Mouse (Mus musculus): ENCODE results near the gene Frs2. TPM values are rescaled to one million over a fixed set of nuclear protein-coding genes. Genes with fewer than 3 reads are reported as not detected.

Frs2 gene
- polyA plus RNA-seq, 1 experiment from 2014 or later, result 9.0 TPM

DNA sequence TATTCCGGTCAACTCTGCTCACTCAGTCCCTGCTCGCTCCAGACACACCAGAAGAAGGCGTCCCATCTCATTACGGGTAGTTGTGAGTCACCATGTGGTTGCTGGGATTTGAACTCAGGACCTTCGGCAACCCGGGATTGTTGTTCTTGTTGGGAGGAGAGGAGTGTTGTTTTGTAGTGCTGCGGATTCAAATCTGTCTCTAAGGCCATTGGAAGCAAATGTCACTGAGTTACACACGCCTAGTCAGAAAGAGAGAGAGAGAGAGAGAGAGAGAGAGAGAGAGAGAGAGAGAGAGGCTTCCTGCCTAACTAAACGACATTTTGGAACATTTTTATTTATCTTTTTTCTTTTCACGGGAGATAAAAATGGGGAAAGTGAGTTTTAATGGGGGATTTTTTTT is 2.4 kb upstream of the Frs2 start:
- H3K36me3 ChIP-seq (ENCODE audit: control insufficient read depth, insufficient read depth), result no peaks in the 10 kb centered on the region
- H3K9ac ChIP-seq (ENCODE audit: low read depth, low read length), result peak overlapping the region; percentile 42; the same call in 1 of the 2 replicates
- no peak for ATAC-seq (ENCODE audit: low read depth)
- H3K27me3 ChIP-seq (ENCODE audit: control insufficient read depth, insufficient read depth, low read depth, low read length), result no peaks in the 10 kb centered on the region
- H3K27ac ChIP-seq (ENCODE audit: low read length), result peak overlapping the region; percentile 90
- no peaks in the 10 kb centered on the region for H3K9me3 ChIP-seq (replicated peaks; ENCODE audit: control insufficient read depth, low read length)
- WGBS (ENCODE audit: insufficient replicate concordance), result 29% methylated on average over 10 of the region's 10 CpGs
- H3K4me3 ChIP-seq (ENCODE audit: low read depth, low read length), result peak overlapping the region; percentile 98
- H3K4me1 ChIP-seq (ENCODE audit: control insufficient read depth, low read depth, low read length), result peaks cover 32% of the 10 kb centered on the region
- H3K4me2 ChIP-seq (ENCODE audit: low read depth, low read length), result peak overlapping the region; percentile 78

DNA sequence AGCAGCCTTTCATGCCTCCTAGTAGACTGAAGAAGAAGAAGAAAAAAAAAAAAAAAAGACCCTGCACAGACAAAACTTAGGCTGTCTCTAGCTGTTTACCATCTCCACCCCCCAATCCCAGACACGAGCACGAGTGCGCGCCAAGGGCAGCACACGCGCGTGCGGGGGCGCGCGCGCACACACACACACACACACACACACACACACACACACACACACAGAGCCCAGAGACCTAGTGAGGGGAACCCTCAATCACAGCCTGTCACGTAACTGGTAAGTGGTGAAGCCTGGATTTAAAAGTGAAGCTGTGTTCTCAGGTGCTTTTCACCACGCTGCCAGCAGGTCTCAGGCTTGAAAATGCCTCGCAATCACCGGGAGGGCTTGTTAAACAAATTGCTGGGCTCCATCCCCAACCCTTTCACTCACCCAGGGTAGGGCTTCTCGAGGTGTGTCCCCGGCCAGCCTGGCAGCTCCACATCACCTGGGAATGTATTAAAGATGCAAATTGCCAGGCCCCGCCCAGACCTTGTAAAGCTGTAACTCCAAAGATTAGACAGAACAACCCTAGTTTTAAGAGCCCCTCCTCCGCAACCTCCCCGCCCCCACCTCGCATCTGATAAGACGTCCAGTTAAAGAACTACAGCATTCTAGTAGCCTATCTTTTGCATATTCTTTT is 1.7 kb upstream of the Frs2 start:
- Histone ChIP-seq H3K36me3 (ENCODE audit: control insufficient read depth, insufficient read depth) (no peaks in the 10 kb centered on the region), H3K27me3 (ENCODE audit: control insufficient read depth, insufficient read depth, low read depth, low read length) (no peaks in the 10 kb centered on the region), H3K4me2 (ENCODE audit: low read depth, low read length) (peak overlapping the region; percentile 78), H3K4me1 (ENCODE audit: control insufficient read depth, low read depth, low read length) (peaks cover 38% of the 10 kb centered on the region), H3K9me3 (replicated peaks; ENCODE audit: control insufficient read depth, low read length) (no peaks in the 10 kb centered on the region), H3K4me3 (ENCODE audit: low read depth, low read length) (peak overlapping the region; percentile 98), H3K9ac (ENCODE audit: low read depth, low read length) (peak overlapping the region; percentile 73), H3K27ac (ENCODE audit: low read length) (peak overlapping the region; percentile 90)
- under 1% methylated on average over 23 of the region's 23 CpGs for WGBS (ENCODE audit: insufficient replicate concordance)
- ATAC-seq (ENCODE audit: low read depth), result peak; percentile 53

DNA sequence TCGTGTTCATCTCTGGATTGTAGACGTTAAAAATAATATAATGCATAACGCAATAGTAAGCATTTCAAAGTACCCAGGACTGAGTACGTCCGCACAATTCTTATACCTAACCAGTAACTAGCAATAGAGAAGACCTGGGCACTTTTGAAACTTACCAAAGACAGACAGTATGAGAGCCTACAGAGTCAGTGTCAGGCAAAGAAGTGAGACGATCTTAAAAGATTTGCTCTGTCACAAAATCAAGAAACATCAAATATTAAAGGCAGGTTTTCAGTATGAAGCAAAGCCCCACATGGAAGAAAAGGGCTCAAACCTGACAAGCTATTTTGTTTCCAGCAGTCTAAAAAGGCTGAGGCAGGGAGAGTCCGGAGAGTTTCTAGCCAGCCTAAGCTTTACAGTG is 907 bp upstream of the Frs2 start:
- peak overlapping the region; percentile 98 for H3K4me3 ChIP-seq (ENCODE audit: low read depth, low read length)
- H3K27me3 ChIP-seq (ENCODE audit: control insufficient read depth, insufficient read depth, low read depth, low read length), result no peaks in the 10 kb centered on the region
- H3K4me1 ChIP-seq (ENCODE audit: control insufficient read depth, low read depth, low read length), result peaks cover 47% of the 10 kb centered on the region
- no peaks in the 10 kb centered on the region for H3K9me3 ChIP-seq (replicated peaks; ENCODE audit: control insufficient read depth, low read length)
- peak overlapping the region; percentile 73 for H3K9ac ChIP-seq (ENCODE audit: low read depth, low read length)
- peak overlapping the region; percentile 90 for H3K27ac ChIP-seq (ENCODE audit: low read length)
- 19% methylated on average over 7 of the region's 7 CpGs for WGBS (ENCODE audit: insufficient replicate concordance)
- ATAC-seq (ENCODE audit: low read depth), result no peak
- H3K36me3 ChIP-seq (ENCODE audit: control insufficient read depth, insufficient read depth), result no peaks in the 10 kb centered on the region
- peak overlapping the region; percentile 78 for H3K4me2 ChIP-seq (ENCODE audit: low read depth, low read length)

DNA sequence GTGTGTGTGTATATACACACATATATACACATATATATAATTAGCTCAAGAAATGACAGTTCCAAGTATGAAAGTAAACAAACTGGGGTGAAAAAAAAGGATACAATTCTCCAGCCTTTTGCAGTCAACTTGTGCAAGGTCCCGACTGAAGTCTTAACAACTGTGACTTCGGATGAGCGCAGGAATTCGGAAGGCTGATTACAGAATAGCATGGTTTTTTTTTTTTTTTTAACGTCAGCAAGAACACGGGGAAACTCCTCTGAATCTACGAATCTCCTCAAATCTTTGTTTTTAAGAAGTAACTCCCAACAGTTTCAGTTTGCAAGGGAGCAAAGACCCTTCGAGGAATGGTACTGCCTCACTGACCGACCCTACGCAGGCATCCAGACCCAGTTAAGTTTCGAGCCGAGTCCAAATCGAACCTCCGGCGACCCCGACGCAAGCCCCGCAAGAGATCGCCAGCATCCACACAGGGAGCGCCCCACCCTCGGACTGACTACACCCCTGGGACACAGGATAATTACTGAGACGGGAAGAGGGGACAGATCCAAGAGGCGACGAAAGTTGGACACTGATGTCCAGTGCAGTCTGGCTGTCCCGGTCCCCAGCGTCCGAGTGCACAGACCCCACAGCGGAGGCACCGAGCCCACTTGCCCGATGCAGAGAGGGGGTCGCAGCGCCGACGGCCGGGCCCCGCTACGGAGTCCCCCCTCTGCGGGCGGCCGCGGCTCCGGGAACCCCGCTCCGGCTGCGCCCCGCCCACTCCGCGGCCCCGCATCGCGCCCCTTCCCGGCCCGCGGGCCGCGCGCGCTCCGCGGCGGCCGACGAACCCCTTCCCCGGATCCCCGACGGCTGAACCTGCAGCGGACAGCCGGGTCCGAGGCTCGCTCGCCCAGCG is 622 bp downstream of the Frs2 start:
- Histone ChIP-seq H3K4me2 (ENCODE audit: low read depth, low read length) (peak overlapping the region; percentile 76), H3K27ac (ENCODE audit: low read length) (peak overlapping the region; percentile 90), H3K27me3 (ENCODE audit: control insufficient read depth, insufficient read depth, low read depth, low read length) (no peaks in the 10 kb centered on the region), H3K4me3 (ENCODE audit: low read depth, low read length) (peak overlapping the region; percentile 98), H3K36me3 (ENCODE audit: control insufficient read depth, insufficient read depth) (no peaks in the 10 kb centered on the region), H3K9ac (ENCODE audit: low read depth, low read length) (peak overlapping the region; percentile 91), H3K9me3 (replicated peaks; ENCODE audit: control insufficient read depth, low read length) (no peaks in the 10 kb centered on the region), H3K4me1 (ENCODE audit: control insufficient read depth, low read depth, low read length) (peaks cover 55% of the 10 kb centered on the region)
- peak; percentile 45 for ATAC-seq (ENCODE audit: low read depth)
- under 1% methylated on average over 72 of the region's 72 CpGs for WGBS (ENCODE audit: insufficient replicate concordance)

DNA sequence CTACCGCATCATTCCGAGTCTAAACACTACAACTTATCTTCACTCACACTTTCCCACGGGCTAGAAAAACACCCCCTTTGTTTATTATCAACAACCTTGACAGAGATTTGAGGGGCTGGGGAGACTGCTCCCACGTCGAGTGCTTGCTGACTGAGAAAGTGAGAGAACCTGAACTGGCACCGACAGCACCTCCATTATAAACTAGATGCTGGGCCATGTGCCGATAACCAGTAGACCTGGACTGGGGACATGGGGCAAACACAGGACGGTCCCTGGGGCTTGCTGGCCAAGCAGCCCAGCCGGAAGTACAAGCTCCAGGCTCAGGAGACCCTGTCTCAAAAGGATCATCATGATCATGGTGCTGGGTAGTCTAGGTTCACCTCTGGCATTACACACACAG is 1.9 kb downstream of the Frs2 start:
- H3K4me2 ChIP-seq (ENCODE audit: low read depth, low read length), result peak overlapping the region; percentile 76
- peaks cover 53% of the 10 kb centered on the region for H3K4me1 ChIP-seq (ENCODE audit: control insufficient read depth, low read depth, low read length)
- peak overlapping the region; percentile 98 for H3K4me3 ChIP-seq (ENCODE audit: low read depth, low read length)
- H3K27ac ChIP-seq (ENCODE audit: low read length), result peak overlapping the region; percentile 83
- H3K9ac ChIP-seq (ENCODE audit: low read depth, low read length), result peak overlapping the region; percentile 51
- no peaks in the 10 kb centered on the region for H3K9me3 ChIP-seq (replicated peaks; ENCODE audit: control insufficient read depth, low read length)
- WGBS (ENCODE audit: insufficient replicate concordance), result 33% methylated on average over 9 of the region's 9 CpGs
- no peaks in the 10 kb centered on the region for H3K27me3 ChIP-seq (ENCODE audit: control insufficient read depth, insufficient read depth, low read depth, low read length)
- H3K36me3 ChIP-seq (ENCODE audit: control insufficient read depth, insufficient read depth), result no peaks in the 10 kb centered on the region
- no peak for ATAC-seq (ENCODE audit: low read depth)

- H3K27me3 ChIP-seq (ENCODE audit: control insufficient read depth, insufficient read depth, low read depth, low read length), result no peaks in the 10 kb centered on the region
- peak overlapping the region; percentile 50 for H3K9ac ChIP-seq (ENCODE audit: low read depth, low read length)
- peak overlapping the region; percentile 89 for H3K27ac ChIP-seq (ENCODE audit: low read length)
- ATAC-seq (ENCODE audit: low read depth), result peak; percentile 4; the same call in 1 of the 2 replicates
- peak overlapping the region; percentile 76 for H3K4me2 ChIP-seq (ENCODE audit: low read depth, low read length)
- H3K4me3 ChIP-seq (ENCODE audit: low read depth, low read length), result peak overlapping the region; percentile 34; the same call in 1 of the 2 replicates
- WGBS (ENCODE audit: insufficient replicate concordance), result 25% methylated on average over 8 of the region's 8 CpGs
- H3K36me3 ChIP-seq (ENCODE audit: control insufficient read depth, insufficient read depth), result no peaks in the 10 kb centered on the region
- no peaks in the 10 kb centered on the region for H3K9me3 ChIP-seq (replicated peaks; ENCODE audit: control insufficient read depth, low read length)
- H3K4me1 ChIP-seq (ENCODE audit: control insufficient read depth, low read depth, low read length), result peaks cover 57% of the 10 kb centered on the region
Measured at GRCm38 (mm10) chr10:117145546-117146265, 2.6 kb downstream of the Frs2 start.

DNA sequence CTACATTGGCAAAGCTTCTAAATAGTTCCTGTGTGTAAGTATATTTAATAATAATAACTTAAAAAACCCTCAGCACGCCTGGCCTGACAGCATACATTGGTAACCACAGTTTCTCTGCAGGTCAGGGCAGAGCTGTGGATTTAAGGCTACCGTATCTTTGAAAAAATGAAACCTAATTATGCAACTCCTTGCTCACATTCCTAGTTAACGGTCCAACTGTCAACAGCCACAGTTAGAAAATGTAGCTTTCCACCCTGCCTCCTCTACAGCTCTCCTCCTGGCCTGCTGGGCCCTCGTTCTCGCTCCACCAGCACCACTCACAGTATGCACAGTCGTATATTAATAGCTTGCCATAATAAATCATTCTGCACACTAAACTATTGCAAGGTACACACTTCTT is 3.7 kb downstream of the Frs2 start:
- Histone ChIP-seq H3K27ac (ENCODE audit: low read length) (peak overlapping the region; percentile 89), H3K4me2 (ENCODE audit: low read depth, low read length) (peak overlapping the region; percentile 76), H3K9me3 (replicated peaks; ENCODE audit: control insufficient read depth, low read length) (no peaks in the 10 kb centered on the region), H3K4me3 (ENCODE audit: low read depth, low read length) (no peak overlapping the region), H3K9ac (ENCODE audit: low read depth, low read length) (peak overlapping the region; percentile 5; the same call in 1 of the 2 replicates), H3K36me3 (ENCODE audit: control insufficient read depth, insufficient read depth) (no peaks in the 10 kb centered on the region), H3K4me1 (ENCODE audit: control insufficient read depth, low read depth, low read length) (peaks cover 49% of the 10 kb centered on the region), H3K27me3 (ENCODE audit: control insufficient read depth, insufficient read depth, low read depth, low read length) (no peaks in the 10 kb centered on the region)
- WGBS (ENCODE audit: insufficient replicate concordance), result 31% methylated on average over 6 of the region's 6 CpGs
- ATAC-seq (ENCODE audit: low read depth), result no peak

GRCm38 (mm10) chr10:117144071-117144470 is 4.3 kb downstream of the Frs2 start:
- peak overlapping the region; percentile 76; the same call in 1 of the 2 replicates for H3K4me2 ChIP-seq (ENCODE audit: low read depth, low read length)
- H3K36me3 ChIP-seq (ENCODE audit: control insufficient read depth, insufficient read depth), result no peaks in the 10 kb centered on the region
- WGBS (ENCODE audit: insufficient replicate concordance), result 62% methylated on average over 4 of the region's 4 CpGs
- H3K9me3 ChIP-seq (replicated peaks; ENCODE audit: control insufficient read depth, low read length), result no peaks in the 10 kb centered on the region
- no peak for ATAC-seq (ENCODE audit: low read depth)
- H3K27me3 ChIP-seq (ENCODE audit: control insufficient read depth, insufficient read depth, low read depth, low read length), result no peaks in the 10 kb centered on the region
- peak overlapping the region; percentile 89 for H3K27ac ChIP-seq (ENCODE audit: low read length)
- no peak overlapping the region for H3K9ac ChIP-seq (ENCODE audit: low read depth, low read length)
- no peak overlapping the region for H3K4me3 ChIP-seq (ENCODE audit: low read depth, low read length)
- H3K4me1 ChIP-seq (ENCODE audit: control insufficient read depth, low read depth, low read length), result peaks cover 43% of the 10 kb centered on the region

All from liver, embryonic 16.5 days (tissue).